Mouse (Mus musculus): ENCODE data around the gene Ubxn11. TPM values are rescaled to one million over a fixed set of nuclear protein-coding genes. Genes with fewer than 3 reads are reported as not detected.
"Not testable (repeated sequence)": the region's sequence is repeated elsewhere in the genome, so short reads cannot be mapped to it uniquely, and the experiment has no call there.

Gene Ubxn11
- polyA plus RNA-seq, 1 experiment from 2014 or later = 11.1 TPM

- Histone ChIP-seq H3K4me1 (peaks cover 30% of the 10 kb centered on the region), H3K4me3 (replicated peaks) (no peak overlapping the region), H3K36me3 (peaks cover 14% of the 10 kb centered on the region; the same call in 1 of the 2 replicates), H3K27me3 (no peaks in the 10 kb centered on the region), H3K27ac (no peak overlapping the region; the same call in 1 of the 2 replicates), H3K9ac (no peak overlapping the region), H3K9me3 (replicated peaks) (no peaks in the 10 kb centered on the region), H3K4me2 (no peak overlapping the region)
- no peak for ATAC-seq (replicated peaks; ENCODE audit: low FRiP score)
- 71% methylated on average over 8 of the region's 8 CpGs for WGBS
Measured at GRCm38 (mm10) chr4:134132519-134133095, 30.2 kb downstream of the Ubxn11 start.

GRCm38 (mm10) chr4:134136280-134136926 is 34.0 kb downstream of the Ubxn11 start:
- H3K4me2 ChIP-seq = no peak overlapping the region
- H3K4me1 ChIP-seq = 0 out of 2 replicates have a peak, but pooled peaks cover 7% of the 10 kb centered on the region
- 42% methylated on average over 3 of the region's 3 CpGs for WGBS
- H3K27me3 ChIP-seq = no peaks in the 10 kb centered on the region
- 0 out of 2 replicates have a peak overlapping the region, but pooled peaks have one; percentile 7 for H3K9ac ChIP-seq
- peaks cover 7% of the 10 kb centered on the region; the same call in 1 of the 2 replicates for H3K36me3 ChIP-seq
- no peaks in the 10 kb centered on the region for H3K9me3 ChIP-seq (replicated peaks)
- ATAC-seq (replicated peaks; ENCODE audit: low FRiP score) = no peak
- no peak overlapping the region for H3K4me3 ChIP-seq (replicated peaks)
- peak overlapping the region; percentile 66 for H3K27ac ChIP-seq

GRCm38 (mm10) chr4:134138857-134139256 is 36.5 kb downstream of the Ubxn11 start:
- Histone ChIP-seq H3K27me3 (no peaks in the 10 kb centered on the region), H3K9ac (no peak overlapping the region), H3K36me3 (peaks cover 8% of the 10 kb centered on the region), H3K4me2 (no peak overlapping the region), H3K4me3 (replicated peaks) (no peak overlapping the region), H3K9me3 (replicated peaks) (no peaks in the 10 kb centered on the region), H3K27ac (no peak overlapping the region), H3K4me1 (0 out of 2 replicates have a peak, but pooled peaks cover 7% of the 10 kb centered on the region)
- WGBS = 94% methylated on average over 2 of the region's 2 CpGs
- ATAC-seq (replicated peaks; ENCODE audit: low FRiP score) = no peak

- H3K27ac ChIP-seq; H3K9me3 ChIP-seq (replicated peaks); H3K27me3 ChIP-seq; ATAC-seq (replicated peaks; ENCODE audit: low FRiP score); H3K4me2 ChIP-seq; H3K9ac ChIP-seq; H3K4me3 ChIP-seq (replicated peaks); H3K4me1 ChIP-seq: not testable (repeated sequence)
- 94% methylated on average over 5 of the region's 5 CpGs for WGBS
- peaks cover 47% of the 10 kb centered on the region for H3K36me3 ChIP-seq
Measured at GRCm38 (mm10) chr4:134144297-134144696, 41.9 kb downstream of the Ubxn11 start.

GRCm38 (mm10) chr4:134149389-134149788 is 47.0 kb downstream of the Ubxn11 start:
- no peak overlapping the region for H3K4me3 ChIP-seq (replicated peaks)
- peaks cover 74% of the 10 kb centered on the region for H3K36me3 ChIP-seq
- H3K4me1 ChIP-seq = no peaks in the 10 kb centered on the region
- H3K9ac ChIP-seq = no peak overlapping the region
- H3K27me3 ChIP-seq = no peaks in the 10 kb centered on the region
- no peaks in the 10 kb centered on the region for H3K9me3 ChIP-seq (replicated peaks)
- no peak overlapping the region for H3K4me2 ChIP-seq
- 88% methylated on average over 4 of the region's 4 CpGs for WGBS
- H3K27ac ChIP-seq = no peak overlapping the region
- ATAC-seq (replicated peaks; ENCODE audit: low FRiP score) = no peak

GRCm38 (mm10) chr4:134152112-134152511 is 49.7 kb downstream of the Ubxn11 start:
- H3K27me3 ChIP-seq = no peaks in the 10 kb centered on the region
- no peak for ATAC-seq (replicated peaks; ENCODE audit: low FRiP score)
- peaks cover 66% of the 10 kb centered on the region for H3K36me3 ChIP-seq
- no peak overlapping the region for H3K9ac ChIP-seq
- WGBS = 84% methylated on average over 3 of the region's 3 CpGs
- H3K9me3 ChIP-seq (replicated peaks) = no peaks in the 10 kb centered on the region
- H3K4me3 ChIP-seq (replicated peaks) = no peak overlapping the region
- no peak overlapping the region for H3K27ac ChIP-seq
- H3K4me2 ChIP-seq = no peak overlapping the region
- H3K4me1 ChIP-seq = no peaks in the 10 kb centered on the region; the same call in 1 of the 2 replicates

GRCm38 (mm10) chr4:134153656-134154055 is 51.3 kb downstream of the Ubxn11 start:
- Histone ChIP-seq H3K27ac (no peak overlapping the region), H3K4me1 (peaks cover 4% of the 10 kb centered on the region), H3K9ac (no peak overlapping the region), H3K36me3 (peaks cover 51% of the 10 kb centered on the region), H3K4me3 (replicated peaks) (no peak overlapping the region), H3K9me3 (replicated peaks) (no peaks in the 10 kb centered on the region), H3K4me2 (no peak overlapping the region), H3K27me3 (no peaks in the 10 kb centered on the region)
- WGBS = 95% methylated on average over 3 of the region's 3 CpGs
- no peak for ATAC-seq (replicated peaks; ENCODE audit: low FRiP score)

- Histone ChIP-seq H3K4me2 (no peak overlapping the region), H3K9ac (no peak overlapping the region), H3K27me3 (no peaks in the 10 kb centered on the region), H3K9me3 (replicated peaks) (no peaks in the 10 kb centered on the region), H3K27ac (no peak overlapping the region), H3K4me1 (peaks cover 10% of the 10 kb centered on the region), H3K36me3 (peaks cover 44% of the 10 kb centered on the region), H3K4me3 (replicated peaks) (no peak overlapping the region)
- no peak for ATAC-seq (replicated peaks; ENCODE audit: low FRiP score)
- WGBS = 92% methylated on average over 3 of the region's 3 CpGs
Measured at GRCm38 (mm10) chr4:134154354-134154753, 52.0 kb downstream of the Ubxn11 start.

GRCm38 (mm10) chr4:134155531-134155930 is 53.2 kb downstream of the Ubxn11 start:
- H3K36me3 ChIP-seq = peaks cover 42% of the 10 kb centered on the region
- ATAC-seq (replicated peaks; ENCODE audit: low FRiP score) = no peak
- no peak overlapping the region for H3K9ac ChIP-seq
- H3K4me2 ChIP-seq = no peak overlapping the region
- peaks cover 10% of the 10 kb centered on the region for H3K4me1 ChIP-seq
- H3K27ac ChIP-seq = no peak overlapping the region
- H3K27me3 ChIP-seq = no peaks in the 10 kb centered on the region
- 91% methylated on average over 6 of the region's 6 CpGs for WGBS
- no peaks in the 10 kb centered on the region for H3K9me3 ChIP-seq (replicated peaks)
- H3K4me3 ChIP-seq (replicated peaks) = no peak overlapping the region

GRCm38 (mm10) chr4:134155961-134156465 is 53.6 kb downstream of the Ubxn11 start:
- WGBS = 87% methylated on average over 10 of the region's 10 CpGs

GRCm38 (mm10) chr4:134156744-134157143 is 54.4 kb downstream of the Ubxn11 start:
- H3K4me3 ChIP-seq (replicated peaks) = no peak overlapping the region
- 34% methylated on average over 8 of the region's 8 CpGs for WGBS
- no peaks in the 10 kb centered on the region for H3K9me3 ChIP-seq (replicated peaks)
- no peak overlapping the region for H3K4me2 ChIP-seq
- no peaks in the 10 kb centered on the region for H3K27me3 ChIP-seq
- H3K27ac ChIP-seq = 0 out of 2 replicates have a peak overlapping the region, but pooled peaks have one; percentile 19
- ATAC-seq (replicated peaks; ENCODE audit: low FRiP score) = no peak
- no peak overlapping the region for H3K9ac ChIP-seq
- peaks cover 31% of the 10 kb centered on the region for H3K36me3 ChIP-seq
- peaks cover 10% of the 10 kb centered on the region for H3K4me1 ChIP-seq

More at GRCm38 (mm10) chr4:134155961-134156465, 53.6 kb downstream of the Ubxn11 start:
- H3K27ac ChIP-seq = 0 out of 2 replicates have a peak overlapping the region, but pooled peaks have one; percentile 19
- H3K9me3 ChIP-seq (replicated peaks) = no peaks in the 10 kb centered on the region
- peaks cover 38% of the 10 kb centered on the region for H3K36me3 ChIP-seq
- no peak overlapping the region for H3K4me3 ChIP-seq (replicated peaks)
- H3K9ac ChIP-seq = no peak overlapping the region
- peaks cover 10% of the 10 kb centered on the region for H3K4me1 ChIP-seq
- no peak for ATAC-seq (replicated peaks; ENCODE audit: low FRiP score)
- H3K27me3 ChIP-seq = no peaks in the 10 kb centered on the region
- no peak overlapping the region for H3K4me2 ChIP-seq

- no peak overlapping the region for H3K27ac ChIP-seq
- peaks cover 10% of the 10 kb centered on the region for H3K4me1 ChIP-seq
- peaks cover 24% of the 10 kb centered on the region for H3K36me3 ChIP-seq
- H3K27me3 ChIP-seq = no peaks in the 10 kb centered on the region
- no peak for ATAC-seq (replicated peaks; ENCODE audit: low FRiP score)
- H3K4me3 ChIP-seq (replicated peaks) = no peak overlapping the region
- WGBS = 83% methylated on average over 2 of the region's 2 CpGs
- H3K9ac ChIP-seq = no peak overlapping the region
- no peak overlapping the region for H3K4me2 ChIP-seq
- H3K9me3 ChIP-seq (replicated peaks) = no peaks in the 10 kb centered on the region
Measured at GRCm38 (mm10) chr4:134157558-134157957, 55.2 kb downstream of the Ubxn11 start.
